Mouse (Mus musculus) MEL (cell line): Measurements from ENCODE around the gene Slc25a21. TPM values are rescaled to one million over a fixed set of nuclear protein-coding genes. Genes with fewer than 3 reads are reported as not detected.

ENCODE experiments used
- DNase-seq: peaks from one replicate; pipeline ENCODE4 v3.0.0; 2011; ENCODE audit warnings: low read depth, low spot score
- H3K27ac ChIP-seq: 2 replicates; pipeline ENCODE4 v1.5.1; 2012; ENCODE audit warnings: low read depth, mild to moderate bottlenecking, control low read depth, low read length, moderate library complexity; ENCODE audit not compliant: control insufficient read depth
- H3K27me3 ChIP-seq, 2 experiments: fragments of 150-350 bp in 1 of 2; sonication (generic) in 1 of 2; 2 replicates each; pipeline ENCODE4 v1.6.1; 2012; ENCODE audit warnings: low read length in 2 of 2, mild to moderate bottlenecking in 2 of 2, improper control_type of control experiment in 1 of 2, moderate library complexity in 1 of 2; ENCODE audit not compliant: insufficient read depth in 2 of 2, control insufficient read depth in 1 of 2
- H3K36me3 ChIP-seq, 2 experiments: 2 replicates each; pipeline ENCODE4 v1.6.1; 2012 to 2014; ENCODE audit warnings: low read length in 2 of 2, improper control_type of control experiment in 1 of 2, inconsistent platforms in 1 of 2, mild to moderate bottlenecking in 1 of 2; ENCODE audit not compliant: insufficient read depth in 2 of 2, control insufficient read depth in 1 of 2
- H3K4me1 ChIP-seq, 2 experiments: fragments of 150-350 bp in 1 of 2; sonication (generic) in 1 of 2; 2 replicates each; pipeline ENCODE4 v1.6.1; 2012; ENCODE audit warnings: low read length in 2 of 2, improper control_type of control experiment in 1 of 2, mild to moderate bottlenecking in 1 of 2; ENCODE audit not compliant: insufficient read depth in 2 of 2, control insufficient read depth in 1 of 2
- H3K4me3 ChIP-seq, 2 experiments: fragments of 150-350 bp in 1 of 2; sonication (generic) in 1 of 2; 2 replicates each; pipeline ENCODE4 v1.5.1; 2012; ENCODE audit warnings: low read depth in 2 of 2, low read length in 2 of 2, mild to moderate bottlenecking in 2 of 2, moderate library complexity in 2 of 2, control low read depth in 1 of 2, improper control_type of control experiment in 1 of 2; ENCODE audit not compliant: control insufficient read depth in 1 of 2, insufficient read depth in 1 of 2
- H3K79me2 ChIP-seq: 2 replicates; pipeline ENCODE4 v1.6.1; 2012; ENCODE audit warnings: mild to moderate bottlenecking, low read length, moderate library complexity; ENCODE audit not compliant: control insufficient read depth, poor library complexity, insufficient read depth
- H3K9ac ChIP-seq: 2 replicates; pipeline ENCODE4 v1.6.1; 2012; ENCODE audit warnings: low read depth, mild to moderate bottlenecking, control low read depth, low read length, moderate library complexity; ENCODE audit not compliant: control insufficient read depth, poor library complexity, severe bottlenecking
- H3K9me3 ChIP-seq: fragments of 150-350 bp; sonication (generic); replicated peaks from 2 replicates; pipeline ENCODE4 v1.6.1; 2012; ENCODE audit warnings: mild to moderate bottlenecking, low read length, improper control_type of control experiment, moderate library complexity; ENCODE audit not compliant: insufficient read depth
- BHLHE40 ChIP-seq: IDR thresholded peaks from 2 replicates; pipeline ENCODE4 v1.6.1; 2012; ENCODE audit warnings: low read depth, mild to moderate bottlenecking, inconsistent platforms, low read length, improper control_type of control experiment, borderline replicate concordance
- CHD2 ChIP-seq: IDR thresholded peaks from 2 replicates; pipeline ENCODE4 v1.6.1; 2011; ENCODE audit warnings: low read length, improper control_type of control experiment
- CTCF ChIP-seq, 3 experiments: IDR thresholded peaks in 2 of 3; conservative IDR thresholded peaks in 1 of 3; 2 replicates each; pipeline ENCODE4 v1.5.1; 2011 to 2012; ENCODE audit warnings: low read length in 3 of 3, low read depth in 2 of 3, mild to moderate bottlenecking in 2 of 3, improper control_type of control experiment in 1 of 3, inconsistent platforms in 1 of 3, mixed read lengths in 1 of 3, moderate library complexity in 1 of 3; ENCODE audit not compliant: control insufficient read depth in 1 of 3, insufficient read depth in 1 of 3, poor library complexity in 1 of 3, severe bottlenecking in 1 of 3
- E2F4 ChIP-seq: IDR thresholded peaks from 2 replicates; pipeline ENCODE4 v1.6.1; 2011; ENCODE audit warnings: low read depth, low read length, improper control_type of control experiment, borderline replicate concordance
- ELF1 ChIP-seq: IDR thresholded peaks from 2 replicates; pipeline ENCODE4 v1.6.1; 2014; ENCODE audit warnings: low read depth, mild to moderate bottlenecking, inconsistent platforms, low read length, improper control_type of control experiment, moderate library complexity
- HCFC1 ChIP-seq: IDR thresholded peaks from 2 replicates; pipeline ENCODE4 v1.6.1; 2012; ENCODE audit warnings: low read depth, mild to moderate bottlenecking, inconsistent platforms, low read length, improper control_type of control experiment, moderate library complexity
- JUND ChIP-seq: IDR thresholded peaks from 2 replicates; pipeline ENCODE4 v1.6.1; 2011; ENCODE audit warnings: low read depth, mild to moderate bottlenecking, improper control_type of control experiment, low read length
- KAT2A ChIP-seq: conservative IDR thresholded peaks from 2 replicates; pipeline ENCODE4 v1.6.1; 2012; ENCODE audit warnings: low read depth, low read length, improper control_type of control experiment, inconsistent platforms
- MAFK ChIP-seq: IDR thresholded peaks from 2 replicates; pipeline ENCODE4 v1.6.1; 2011; ENCODE audit warnings: low read depth, mild to moderate bottlenecking, low read length, improper control_type of control experiment, borderline replicate concordance
- MYB ChIP-seq: IDR thresholded peaks from 2 replicates; pipeline ENCODE4 v1.6.1; 2011; ENCODE audit warnings: mild to moderate bottlenecking, low read depth, low read length, improper control_type of control experiment
- MYC ChIP-seq: IDR thresholded peaks from 2 replicates; pipeline ENCODE4 v1.6.1; 2011; ENCODE audit warnings: low read depth, mild to moderate bottlenecking, low read length, improper control_type of control experiment, moderate library complexity
- NELFE ChIP-seq: IDR thresholded peaks from 2 replicates; pipeline ENCODE4 v1.6.1; 2011; ENCODE audit warnings: low read depth, low read length, improper control_type of control experiment
- NRF1 ChIP-seq: IDR thresholded peaks from 2 replicates; pipeline ENCODE4 v1.6.1; 2014; ENCODE audit warnings: low read depth, mild to moderate bottlenecking, inconsistent platforms, low read length, improper control_type of control experiment, moderate library complexity; ENCODE audit not compliant: poor library complexity, insufficient read depth, severe bottlenecking
- POLR2A ChIP-seq, 2 experiments: IDR thresholded peaks; 2 replicates each; pipeline ENCODE4 v1.6.1; 2011 to 2012; ENCODE audit warnings: low read length in 2 of 2, mild to moderate bottlenecking in 2 of 2, control low read depth in 1 of 2, improper control_type of control experiment in 1 of 2, low read depth in 1 of 2, moderate library complexity in 1 of 2; ENCODE audit not compliant: control insufficient read depth in 1 of 2, insufficient read depth in 1 of 2, poor library complexity in 1 of 2
- POLR2AphosphoS2 ChIP-seq: IDR thresholded peaks from 2 replicates; pipeline ENCODE4 v1.6.1; 2011; ENCODE audit warnings: low read length, improper control_type of control experiment
- RAD21 ChIP-seq: IDR thresholded peaks from 2 replicates; pipeline ENCODE4 v1.6.1; 2011; ENCODE audit warnings: mild to moderate bottlenecking, low read depth, low read length, improper control_type of control experiment
- RCOR1 ChIP-seq: IDR thresholded peaks from 2 replicates; pipeline ENCODE4 v1.6.1; 2012; ENCODE audit warnings: low read depth, mild to moderate bottlenecking, inconsistent platforms, low read length, improper control_type of control experiment
- SIN3A ChIP-seq: IDR thresholded peaks from 2 replicates; pipeline ENCODE4 v1.6.1; 2012; ENCODE audit warnings: low read length, improper control_type of control experiment, inconsistent platforms
- SMC3 ChIP-seq: IDR thresholded peaks from 2 replicates; pipeline ENCODE4 v1.6.1; 2011; ENCODE audit warnings: low read depth, low read length, improper control_type of control experiment
- TCF12 ChIP-seq: IDR thresholded peaks from 2 replicates; pipeline ENCODE4 v1.6.1; 2014; ENCODE audit warnings: low read depth, mild to moderate bottlenecking, inconsistent platforms, low read length, improper control_type of control experiment, moderate library complexity
- UBTF ChIP-seq: IDR thresholded peaks from 2 replicates; pipeline ENCODE4 v1.6.1; 2012; ENCODE audit warnings: low read depth, mild to moderate bottlenecking, inconsistent platforms, low read length, improper control_type of control experiment, moderate library complexity, borderline replicate concordance; ENCODE audit not compliant: insufficient read depth
- USF1 ChIP-seq: IDR thresholded peaks from 2 replicates; pipeline ENCODE4 v1.6.1; 2014; ENCODE audit warnings: low read depth, mild to moderate bottlenecking, inconsistent platforms, low read length, improper control_type of control experiment, moderate library complexity
- ZKSCAN1 ChIP-seq: IDR thresholded peaks from 2 replicates; pipeline ENCODE4 v1.6.1; 2012; ENCODE audit warnings: low read depth, mild to moderate bottlenecking, inconsistent platforms, low read length, improper control_type of control experiment, moderate library complexity
- ZNF384 ChIP-seq: IDR thresholded peaks from 2 replicates; pipeline ENCODE4 v1.6.1; 2012; ENCODE audit warnings: low read depth, mild to moderate bottlenecking, inconsistent platforms, low read length, improper control_type of control experiment
- polyA plus RNA-seq, 2 experiments: library from polyadenylated mRNA; stranded (reverse) in 1 of 2; unstranded in 1 of 2; fragments of >175 nt in 1 of 2; fragments of >200 nt in 1 of 2; gene quantifications; 2 replicates each; pipeline versions ENCODE4 v1.2.1 to v1.2.4; 2012; ENCODE audit warnings: low replicate concordance in 2 of 2, low read depth in 1 of 2; ENCODE audit not compliant: insufficient read length in 2 of 2, insufficient read depth in 1 of 2, missing spikeins in 1 of 2
- total RNA-seq: library from RNA; depleted of rRNA; stranded (reverse); fragments of 300-350 nt; gene quantifications from 2 replicates; pipeline ENCODE4 v1.2.3, GENCODE M21; 2012

The Slc25a21 gene
- total and polyA plus RNA-seq, 3 experiments: 14.7 to 18.3 TPM; not detected in 1

DNA sequence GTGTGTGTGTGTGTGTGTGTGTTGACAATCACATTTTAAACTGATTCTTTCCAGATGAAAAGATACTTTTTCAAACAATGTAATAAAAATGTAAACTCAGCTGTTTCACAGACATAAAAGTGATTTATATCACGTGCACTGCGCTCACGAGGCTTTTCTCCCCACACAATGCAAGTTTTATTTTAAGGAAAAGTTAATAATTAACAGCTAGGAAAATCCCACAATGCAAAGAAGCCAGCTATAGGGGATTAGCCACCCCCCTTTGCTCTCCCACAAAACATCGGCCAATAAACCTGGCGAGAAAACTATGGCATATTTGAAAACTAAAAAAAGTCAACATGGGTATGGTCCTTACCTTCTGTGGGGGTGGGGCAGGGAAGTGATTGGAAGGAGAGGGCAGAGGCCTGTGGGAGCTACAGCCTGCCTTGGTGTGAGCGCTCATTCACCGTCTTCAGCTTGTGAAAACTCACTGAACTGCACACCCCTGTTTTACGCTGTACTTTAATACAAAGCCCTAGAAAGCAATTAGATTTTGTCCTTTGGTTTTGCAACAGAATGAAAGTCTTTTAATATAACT, 369.4 kb downstream of the Slc25a21 start:
- Histone ChIP-seq H3K9me3 (no peaks in the 10 kb centered on the region), H3K36me3 (no peaks in the 10 kb centered on the region), H3K4me1 (no peaks in the 10 kb centered on the region), H3K79me2 (no peaks in the 10 kb centered on the region), H3K4me3 (no peak overlapping the region), H3K27me3 (no peaks in the 10 kb centered on the region), H3K27ac (no peak overlapping the region), H3K9ac (no peak overlapping the region)
- TF ChIP-seq ZNF384 (no peak), TCF12 (no peak), E2F4 (no peak), ELF1 (no peak), MYB (no peak), USF1 (no peak), CHD2 (no peak), NRF1 (no peak), ZKSCAN1 (no peak), NELFE (no peak), BHLHE40 (no peak), UBTF (no peak), MYC (no peak), RAD21 (no peak)
- DNase-seq: no peak

- Histone ChIP-seq H3K9me3 (no peaks in the 10 kb centered on the region), H3K27me3 (no peaks in the 10 kb centered on the region), H3K4me1 (no peaks in the 10 kb centered on the region), H3K79me2 (no peaks in the 10 kb centered on the region), H3K4me3 (no peak overlapping the region), H3K27ac (no peak overlapping the region), H3K36me3 (no peaks in the 10 kb centered on the region), H3K9ac (no peak overlapping the region)
- TF ChIP-seq CTCF (IDR thresholded peaks at IDR 0.05 in 2 of 3, conservative IDR thresholded peaks at IDR 0.05 in 1 of 3; ENCODE audit: control insufficient read depth in 1 of 3, insufficient read depth in 1 of 3, low read depth in 2 of 3, low read length in 3 of 3, poor library complexity in 1 of 3, severe bottlenecking in 1 of 3): no peak
- no peak for TF ChIP-seq MYC
- no peak for TF ChIP-seq MYB
- no peak for TF ChIP-seq HCFC1
- no peak for TF ChIP-seq ZKSCAN1
- no peak for TF ChIP-seq ELF1
- TF ChIP-seq KAT2A: no peak
- TF ChIP-seq SMC3: no peak
- no peak for TF ChIP-seq UBTF
- no peak for TF ChIP-seq RCOR1
- no peak for TF ChIP-seq POLR2A (IDR thresholded peaks at IDR 0.05; ENCODE audit: control insufficient read depth in 1 of 2, insufficient read depth in 1 of 2, low read depth in 1 of 2, low read length in 2 of 2, poor library complexity in 1 of 2)
- TF ChIP-seq SIN3A: no peak
- no peak for TF ChIP-seq JUND
- TF ChIP-seq E2F4: no peak
- no peak for TF ChIP-seq POLR2AphosphoS2
- TF ChIP-seq MAFK: no peak
- no peak for DNase-seq
Observed at GRCm38 (mm10) chr12:56824688-56825087, 372.6 kb downstream of the Slc25a21 start.
